Mouse (Mus musculus) hindbrain, embryonic 13.5 days (tissue): Measurements from ENCODE around the gene Hivep3. TPM values are rescaled to one million over a fixed set of nuclear protein-coding genes. Genes with fewer than 3 reads are reported as not detected.

Source experiments
- ATAC-seq: fragments of 200-750 bp; cut with Nextera tagmentation; 2 replicates; pipeline ENCODE4 v1.8.0; 2017; ENCODE audit warnings: moderate TSS enrichment; ENCODE audit not compliant: low FRiP score
- H3K27ac ChIP-seq: fragments of 300-500 bp; sonication (generic); 2 replicates; pipeline ENCODE4 v1.5.1; 2015; ENCODE audit warnings: inconsistent platforms, mild to moderate bottlenecking, moderate library complexity
- H3K27me3 ChIP-seq: fragments of 300-500 bp; sonication (generic); 2 replicates; pipeline ENCODE4 v1.6.1; 2015; ENCODE audit warnings: mild to moderate bottlenecking, inconsistent platforms
- H3K36me3 ChIP-seq: fragments of 300-500 bp; sonication (generic); 2 replicates; pipeline ENCODE4 v1.6.1; 2015; ENCODE audit warnings: mild to moderate bottlenecking, inconsistent platforms
- H3K4me1 ChIP-seq: fragments of 300-500 bp; sonication (generic); replicated peaks from 2 replicates; pipeline ENCODE4 v1.6.1; 2015; ENCODE audit warnings: inconsistent platforms
- H3K4me2 ChIP-seq: fragments of 300-500 bp; sonication (generic); 2 replicates; pipeline ENCODE4 v1.6.1; 2015; ENCODE audit warnings: inconsistent platforms, mild to moderate bottlenecking, moderate library complexity
- H3K4me3 ChIP-seq: fragments of 300-500 bp; sonication (generic); 2 replicates; pipeline ENCODE4 v1.5.1; 2015; ENCODE audit warnings: mild to moderate bottlenecking, inconsistent platforms
- H3K9ac ChIP-seq: fragments of 300-500 bp; sonication (generic); 2 replicates; pipeline ENCODE4 v1.6.1; 2015; ENCODE audit warnings: mild to moderate bottlenecking, inconsistent platforms
- H3K9me3 ChIP-seq: fragments of 300-500 bp; sonication (generic); 2 replicates; pipeline ENCODE4 v1.6.1; 2016; ENCODE audit warnings: inconsistent platforms
- WGBS: fragments of 180-500 bp; shearing (Covaris S2); methylation state at CpG from one replicate; pipeline ENCODE4 v1.1.7; 2015; 5-methylcytosine and 5-hydroxymethylcytosine counted together
- polyA plus RNA-seq: library from polyadenylated mRNA; unstranded; fragments of >200 nt; fragmentation: Nextera tagmentation; extraction: Ambion mirVana; gene quantifications from 2 replicates; pipeline ENCODE4 v1.2.1, GENCODE M21; 2015

Gene Hivep3
- polyA plus RNA-seq: 9.1 and 12.8 TPM in 2 replicates

DNA sequence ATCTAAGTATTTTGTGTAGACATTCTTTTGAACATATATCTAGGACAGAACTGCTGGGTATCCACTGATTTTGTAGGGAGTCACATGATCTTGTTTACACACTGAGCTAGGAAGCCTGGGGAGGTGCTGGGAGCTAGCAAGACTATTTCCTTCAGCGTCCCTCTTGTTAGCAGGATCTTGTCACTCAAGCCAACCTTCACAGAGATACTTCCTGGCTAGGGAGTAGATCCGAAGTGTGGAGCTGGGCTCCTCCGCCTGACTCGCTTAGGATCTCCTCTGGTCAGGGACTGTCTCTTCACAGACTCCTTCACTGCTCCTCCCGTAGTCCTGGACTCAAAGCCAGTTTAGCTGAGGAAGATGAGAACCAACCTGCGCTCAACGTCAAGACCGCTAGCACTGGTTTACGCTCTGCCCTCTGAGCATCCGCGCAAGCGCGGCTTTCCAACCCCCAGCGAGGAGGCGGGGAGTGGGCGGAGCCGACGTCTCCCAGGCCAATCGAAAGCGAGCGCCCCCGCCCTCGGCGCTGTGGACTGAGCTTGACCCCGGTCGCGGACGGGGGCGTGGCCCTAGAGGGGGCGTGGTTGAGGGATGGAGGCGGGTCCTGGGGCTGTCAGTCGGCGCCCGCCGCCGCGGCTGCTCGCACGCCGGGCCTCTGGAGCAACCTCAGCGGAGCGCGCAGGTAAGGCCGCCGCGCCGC is at the start of gene Hivep3:
Gene Hivep3 (plus strand): TSS at position 601 of the 697 bp plus-strand sequence.
- peak within 1 kb of the TSS; percentile 79 for H3K4me3 ChIP-seq
- peak; percentile 98 for ATAC-seq
- peak within 1 kb of the TSS; percentile 96 for H3K4me2 ChIP-seq
- peaks cover 10% of the 10 kb centered on the region; the same call in 1 of the 2 replicates for H3K4me1 ChIP-seq
- H3K27me3 ChIP-seq: peaks cover 37% of the 10 kb centered on the region
- under 1% methylated on average over 46 of the region's 47 CpGs for WGBS
- peak within 1 kb of the TSS; percentile 70 for H3K27ac ChIP-seq
- H3K9ac ChIP-seq: peak within 1 kb of the TSS; percentile 79
- no peaks in the 10 kb centered on the region for H3K36me3 ChIP-seq
- no peaks in the 10 kb centered on the region for H3K9me3 ChIP-seq

DNA sequence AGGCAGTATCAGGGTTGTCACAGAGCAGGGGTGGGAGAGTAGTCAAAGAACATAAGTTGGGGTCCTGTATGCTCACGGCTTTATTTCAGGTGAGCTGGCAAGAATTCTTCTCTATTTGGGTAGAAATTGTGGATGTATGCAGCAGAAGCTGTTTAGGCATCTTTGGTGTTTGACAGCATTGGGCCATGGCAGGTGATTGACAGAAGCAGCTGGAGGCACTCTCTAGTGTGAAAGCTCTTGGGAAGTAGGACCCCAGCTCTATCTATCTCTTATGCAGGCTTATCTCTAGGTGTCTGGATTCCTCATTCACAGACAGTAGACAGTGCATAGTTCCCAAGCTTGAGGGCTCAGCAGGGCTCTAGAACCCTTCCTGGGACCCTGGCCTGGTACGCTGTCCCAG is 47.8 kb upstream of the Hivep3 start:
- H3K9me3 ChIP-seq: no peaks in the 10 kb centered on the region
- peaks cover 7% of the 10 kb centered on the region for H3K4me1 ChIP-seq
- no peak overlapping the region for H3K4me2 ChIP-seq
- H3K27me3 ChIP-seq: 0 out of 2 replicates have a peak, but pooled peaks cover 4% of the 10 kb centered on the region
- H3K36me3 ChIP-seq: no peaks in the 10 kb centered on the region
- no peak overlapping the region for H3K9ac ChIP-seq
- no peak for ATAC-seq
- 89% methylated on average over 2 of the region's 2 CpGs for WGBS
- H3K27ac ChIP-seq: no peak overlapping the region
- no peak overlapping the region for H3K4me3 ChIP-seq

DNA sequence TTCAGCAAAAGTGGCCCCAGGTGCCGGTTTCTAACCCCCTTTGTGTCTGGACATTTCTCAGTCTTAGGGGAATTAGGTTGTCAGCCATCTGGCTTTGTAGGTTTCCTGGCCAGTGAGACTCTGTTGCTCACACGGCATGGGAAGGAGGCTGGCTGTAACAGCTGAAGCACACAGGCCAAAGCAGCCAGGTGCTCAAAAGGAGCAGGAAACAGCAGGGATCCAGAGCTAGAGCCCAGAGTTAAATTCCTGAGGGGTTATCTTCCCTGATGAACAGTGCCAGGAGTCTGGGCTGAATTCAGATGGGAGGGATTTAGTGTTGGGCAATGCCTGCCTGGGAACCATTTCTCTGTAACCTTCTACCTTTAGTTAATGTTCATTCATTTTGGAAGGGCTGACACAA is 35.2 kb upstream of the Hivep3 start:
- H3K27ac ChIP-seq: no peak overlapping the region
- ATAC-seq: no peak
- no peak overlapping the region for H3K9ac ChIP-seq
- H3K36me3 ChIP-seq: no peaks in the 10 kb centered on the region
- WGBS: 57% methylated on average over 2 of the region's 2 CpGs
- H3K4me3 ChIP-seq: no peak overlapping the region
- H3K27me3 ChIP-seq: no peaks in the 10 kb centered on the region
- H3K4me2 ChIP-seq: no peak overlapping the region
- no peaks in the 10 kb centered on the region for H3K9me3 ChIP-seq
- H3K4me1 ChIP-seq: no peaks in the 10 kb centered on the region

DNA sequence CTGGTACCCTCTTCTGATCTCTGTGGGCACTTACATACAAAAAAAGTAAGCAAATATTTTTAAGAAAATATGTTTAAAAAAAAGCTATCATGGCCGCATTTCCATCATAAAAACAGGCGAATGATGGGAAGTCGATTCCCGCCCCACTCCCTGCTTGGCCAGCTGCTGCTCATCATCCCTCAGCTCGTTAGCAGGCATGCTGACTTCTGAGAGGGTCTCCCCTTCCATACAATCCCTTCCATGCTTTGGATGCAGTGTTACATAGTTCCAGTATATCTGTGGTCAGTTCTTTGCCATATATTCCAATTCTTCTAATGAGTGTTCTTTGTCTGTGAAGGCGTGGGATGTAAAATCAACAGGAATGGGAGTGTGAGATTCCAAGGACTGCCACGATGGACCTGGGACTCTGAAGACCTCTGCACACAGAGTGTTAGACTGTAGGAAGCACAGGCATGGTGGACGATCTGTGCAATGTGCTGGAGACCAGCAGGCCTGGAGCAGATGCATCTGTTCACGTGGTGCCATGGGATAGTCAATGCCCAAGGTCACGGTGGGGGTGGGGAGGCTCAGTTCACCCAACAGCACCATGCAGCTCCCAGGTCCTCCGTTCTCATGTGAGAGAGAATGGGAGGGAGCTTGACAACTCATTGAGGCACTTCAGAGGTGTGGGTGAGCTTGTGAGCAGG is 32.2 kb upstream of the Hivep3 start:
- no peak overlapping the region for H3K4me2 ChIP-seq

DNA sequence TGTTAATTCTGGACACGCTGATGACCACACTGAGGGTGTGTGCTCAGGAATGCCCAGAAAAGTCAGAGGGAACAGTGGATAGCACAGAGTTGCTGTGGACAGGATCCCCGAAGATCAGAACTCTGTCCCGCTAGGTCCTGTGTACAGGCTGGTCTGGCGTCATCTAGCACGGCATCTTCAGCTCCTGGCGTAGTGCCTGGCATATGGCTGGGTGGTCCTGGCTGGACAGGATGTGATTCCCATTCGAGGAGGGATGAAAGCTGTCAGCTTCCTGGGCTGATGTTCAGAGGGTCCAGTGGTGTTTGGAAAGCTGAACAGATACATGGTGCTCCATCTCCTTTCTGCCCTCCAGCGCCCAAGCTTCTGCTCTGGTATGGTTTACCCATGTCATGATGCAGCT is 29.6 kb upstream of the Hivep3 start:
- WGBS: 92% methylated on average over 8 of the region's 8 CpGs
- Histone ChIP-seq H3K4me2 (no peak overlapping the region), H3K4me3 (no peak overlapping the region), H3K4me1 (peaks cover 6% of the 10 kb centered on the region; the same call in 1 of the 2 replicates), H3K36me3 (no peaks in the 10 kb centered on the region), H3K9me3 (no peaks in the 10 kb centered on the region), H3K27ac (no peak overlapping the region), H3K27me3 (no peaks in the 10 kb centered on the region), H3K9ac (no peak overlapping the region)
- ATAC-seq: no peak

More for the DNA sequence above, 32.2 kb upstream of the Hivep3 start:
- H3K4me3 ChIP-seq: no peak overlapping the region
- WGBS: 88% methylated on average over 11 of the region's 11 CpGs
- H3K4me1 ChIP-seq: no peaks in the 10 kb centered on the region
- no peaks in the 10 kb centered on the region for H3K36me3 ChIP-seq
- ATAC-seq: no peak
- no peaks in the 10 kb centered on the region for H3K9me3 ChIP-seq
- H3K9ac ChIP-seq: no peak overlapping the region
- H3K27me3 ChIP-seq: no peaks in the 10 kb centered on the region
- no peak overlapping the region for H3K27ac ChIP-seq

DNA sequence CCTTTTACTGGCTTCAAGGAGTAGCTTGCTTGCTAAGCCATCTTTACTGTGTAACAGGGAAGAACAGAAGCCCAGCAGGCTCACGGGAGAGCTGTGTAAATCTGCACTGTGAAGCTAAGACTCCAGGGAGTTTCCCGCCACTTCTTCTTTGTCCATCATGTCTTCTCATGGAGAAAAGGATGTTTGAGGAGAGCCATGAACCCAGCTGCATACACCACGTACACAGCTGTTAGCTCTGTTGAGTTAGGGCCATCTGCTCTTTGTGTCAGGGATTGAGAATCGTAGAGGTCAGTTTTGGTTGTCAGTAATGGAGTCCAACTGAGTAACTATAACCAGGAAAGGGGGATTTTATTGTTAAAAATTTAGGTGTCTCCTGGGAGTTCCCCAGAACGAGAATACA is 26.3 kb upstream of the Hivep3 start:
- H3K9ac ChIP-seq: no peak overlapping the region
- 48% methylated on average over 5 of the region's 5 CpGs for WGBS
- no peak for ATAC-seq
- no peaks in the 10 kb centered on the region for H3K27me3 ChIP-seq
- peaks cover 6% of the 10 kb centered on the region; the same call in 1 of the 2 replicates for H3K4me1 ChIP-seq
- H3K36me3 ChIP-seq: no peaks in the 10 kb centered on the region
- H3K4me2 ChIP-seq: no peak overlapping the region
- no peaks in the 10 kb centered on the region for H3K9me3 ChIP-seq
- H3K4me3 ChIP-seq: no peak overlapping the region
- H3K27ac ChIP-seq: no peak overlapping the region

DNA sequence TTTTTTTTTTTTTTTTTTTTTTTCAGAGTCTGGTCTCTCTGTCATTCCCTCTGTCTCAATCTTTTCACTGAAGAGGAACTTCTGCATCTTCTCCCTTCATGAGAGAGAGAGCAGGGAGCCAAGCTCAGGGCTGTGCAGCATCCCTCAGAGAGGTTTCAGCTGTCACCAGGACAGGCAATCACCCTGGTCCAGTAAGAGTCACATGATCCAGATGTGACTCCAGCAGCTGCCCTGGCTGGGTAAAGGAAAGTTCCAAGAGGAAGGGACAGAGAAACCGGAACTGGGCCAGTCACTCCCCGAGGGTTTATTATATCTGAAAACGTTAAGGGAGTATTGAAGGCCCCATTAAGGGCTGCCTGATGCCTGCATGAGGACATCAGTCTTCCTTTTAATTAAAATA is 25.8 kb upstream of the Hivep3 start:
- no peak overlapping the region for H3K27ac ChIP-seq
- H3K4me1 ChIP-seq: peaks cover 6% of the 10 kb centered on the region; the same call in 1 of the 2 replicates
- H3K4me3 ChIP-seq: no peak overlapping the region
- no peak overlapping the region for H3K9ac ChIP-seq
- no peaks in the 10 kb centered on the region for H3K36me3 ChIP-seq
- ATAC-seq: no peak
- WGBS: 11% methylated on average over 3 of the region's 3 CpGs
- no peaks in the 10 kb centered on the region for H3K27me3 ChIP-seq
- H3K9me3 ChIP-seq: no peaks in the 10 kb centered on the region
- no peak overlapping the region for H3K4me2 ChIP-seq

DNA sequence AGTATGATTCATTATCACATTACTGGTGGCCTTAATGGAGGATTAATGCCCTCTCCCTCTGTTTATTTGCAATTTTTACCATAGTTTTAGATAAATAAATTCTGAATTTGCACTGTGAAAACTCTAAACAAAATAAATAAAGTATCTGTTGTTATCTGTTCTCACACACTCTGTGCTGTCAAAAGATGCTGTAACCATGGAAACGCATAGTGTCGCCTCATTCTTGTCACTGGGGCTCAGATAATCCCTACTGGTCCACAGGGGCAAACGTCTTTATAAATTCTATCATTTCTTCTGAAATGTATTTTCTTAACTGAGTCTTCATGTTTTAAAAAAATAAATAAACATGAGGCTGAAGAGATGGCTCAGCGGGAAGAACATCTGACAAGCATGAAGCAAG is 23.4 kb upstream of the Hivep3 start:
- H3K4me2 ChIP-seq: no peak overlapping the region
- no peak overlapping the region for H3K4me3 ChIP-seq
- no peaks in the 10 kb centered on the region for H3K36me3 ChIP-seq
- no peaks in the 10 kb centered on the region for H3K9me3 ChIP-seq
- peaks cover 6% of the 10 kb centered on the region; the same call in 1 of the 2 replicates for H3K4me1 ChIP-seq
- H3K27ac ChIP-seq: no peak overlapping the region
- H3K9ac ChIP-seq: no peak overlapping the region
- WGBS: 63% methylated on average over 4 of the region's 4 CpGs
- ATAC-seq: no peak
- H3K27me3 ChIP-seq: no peaks in the 10 kb centered on the region

DNA sequence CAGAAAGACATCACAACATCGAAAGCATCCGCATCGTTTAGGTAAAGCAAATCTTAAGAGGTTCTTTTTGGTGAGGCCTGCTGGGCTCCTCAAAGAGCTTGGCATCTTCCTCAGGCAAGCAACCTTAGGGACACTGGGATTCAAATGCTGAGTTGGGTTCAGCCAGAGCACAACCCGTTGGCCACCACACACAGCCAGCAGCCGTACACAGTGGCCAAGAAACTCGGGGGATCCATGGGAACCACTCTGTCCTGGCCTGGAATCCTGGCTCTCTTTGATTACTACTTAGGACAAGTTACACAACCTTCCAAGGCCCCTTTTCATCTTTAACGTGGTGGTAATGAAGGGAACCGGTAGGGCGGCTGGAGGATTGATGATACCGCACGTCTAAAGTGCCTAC is 16.1 kb upstream of the Hivep3 start:
- Histone ChIP-seq H3K27ac (no peak overlapping the region), H3K27me3 (no peaks in the 10 kb centered on the region), H3K36me3 (no peaks in the 10 kb centered on the region), H3K9me3 (no peaks in the 10 kb centered on the region), H3K4me3 (no peak overlapping the region), H3K4me1 (0 out of 2 replicates have a peak, but pooled peaks cover 2% of the 10 kb centered on the region), H3K9ac (no peak overlapping the region), H3K4me2 (no peak overlapping the region)
- ATAC-seq: no peak
- 68% methylated on average over 11 of the region's 11 CpGs for whole genome bisulfite sequencing

DNA sequence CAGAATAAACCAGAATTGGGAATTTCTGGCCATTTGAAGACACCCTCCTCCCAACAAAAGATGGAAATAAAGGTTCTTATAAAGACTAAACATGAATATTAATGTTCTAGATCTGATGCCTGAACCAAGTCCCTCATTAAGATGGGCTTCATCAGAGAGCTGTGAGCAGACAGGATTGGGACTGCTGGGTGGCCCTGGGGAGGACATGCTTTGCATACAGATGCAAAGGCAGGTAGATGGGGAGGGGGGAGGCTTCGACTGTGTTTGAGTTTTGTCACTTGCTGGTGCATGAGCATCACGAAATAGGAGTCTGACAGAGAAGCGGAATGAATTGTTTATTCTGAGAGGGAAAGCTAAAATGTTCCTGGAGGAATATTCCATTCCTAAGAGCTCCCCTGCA is 12.1 kb upstream of the Hivep3 start:
- ATAC-seq: no peak
- Histone ChIP-seq H3K27ac (no peak overlapping the region), H3K27me3 (0 out of 2 replicates have a peak, but pooled peaks cover 2% of the 10 kb centered on the region), H3K4me2 (no peak overlapping the region), H3K9ac (no peak overlapping the region), H3K9me3 (no peaks in the 10 kb centered on the region), H3K36me3 (no peaks in the 10 kb centered on the region), H3K4me3 (no peak overlapping the region), H3K4me1 (0 out of 2 replicates have a peak, but pooled peaks cover 2% of the 10 kb centered on the region)
- WGBS: 75% methylated on average over 3 of the region's 3 CpGs

DNA sequence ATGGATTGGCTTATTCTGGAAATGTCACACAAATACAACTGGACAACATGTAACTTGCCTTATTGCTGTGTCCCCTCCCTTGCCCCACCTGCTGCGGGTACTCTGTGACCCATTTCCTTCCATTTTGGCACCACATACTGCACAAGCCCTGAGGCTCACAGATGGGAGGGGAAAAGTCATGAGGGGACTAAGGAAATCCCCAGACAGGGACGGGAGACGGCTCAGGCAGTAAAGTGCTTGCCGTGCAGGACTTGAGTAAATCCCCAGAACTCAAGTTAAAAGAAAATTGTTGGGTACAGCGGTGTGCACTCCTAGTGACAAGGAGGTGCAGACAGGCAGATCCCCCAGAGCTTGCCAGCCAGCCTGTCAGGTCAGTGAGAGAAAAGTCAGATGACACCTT is 7.5 kb upstream of the Hivep3 start:
- Histone ChIP-seq H3K27me3 (0 out of 2 replicates have a peak, but pooled peaks cover 7% of the 10 kb centered on the region), H3K4me3 (no peak overlapping the region), H3K36me3 (no peaks in the 10 kb centered on the region), H3K4me2 (no peak overlapping the region), H3K9ac (no peak overlapping the region), H3K9me3 (no peaks in the 10 kb centered on the region), H3K27ac (no peak overlapping the region), H3K4me1 (0 out of 2 replicates have a peak, but pooled peaks cover 2% of the 10 kb centered on the region)
- WGBS: 83% methylated on average over 5 of the region's 5 CpGs
- no peak for ATAC-seq

DNA sequence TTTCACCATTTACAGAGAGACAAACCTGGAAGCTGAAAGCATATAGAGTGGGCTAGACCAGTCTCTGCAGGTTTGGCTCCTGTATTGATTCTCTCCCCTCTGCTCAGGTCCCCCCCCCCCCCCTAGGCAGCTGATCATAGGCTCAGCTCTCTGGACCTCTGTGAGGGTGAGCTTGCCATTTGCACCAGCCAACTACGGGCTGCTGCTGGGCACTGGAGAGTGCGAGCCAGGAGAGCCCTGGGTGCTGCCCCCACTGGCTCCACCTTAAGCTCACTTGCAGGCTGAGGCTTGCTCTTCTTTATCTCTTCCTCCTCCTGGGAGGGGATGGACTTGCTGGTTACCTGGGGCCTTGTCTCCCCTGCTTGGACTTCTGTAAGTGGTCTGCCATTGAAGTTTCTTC is 5.7 kb upstream of the Hivep3 start:
- H3K4me1 ChIP-seq: peaks cover 2% of the 10 kb centered on the region; the same call in 1 of the 2 replicates
- H3K9ac ChIP-seq: no peak overlapping the region
- no peak overlapping the region for H3K4me2 ChIP-seq
- ATAC-seq: no peak
- 80% methylated on average over 2 of the region's 2 CpGs for WGBS
- no peaks in the 10 kb centered on the region for H3K9me3 ChIP-seq
- H3K4me3 ChIP-seq: no peak overlapping the region
- H3K27ac ChIP-seq: no peak overlapping the region
- H3K27me3 ChIP-seq: peaks cover 12% of the 10 kb centered on the region; the same call in 1 of the 2 replicates
- no peaks in the 10 kb centered on the region for H3K36me3 ChIP-seq
